Mouse (Mus musculus): ENCODE measurements around the gene Mettl1.

- no peak for TF ChIP-seq POLR2A (IDR thresholded peaks at IDR 0.05; ENCODE audit: extremely low read depth, insufficient read depth, low read length)
- no peak for TF ChIP-seq CTCF (IDR thresholded peaks at IDR 0.05; ENCODE audit: extremely low read depth, insufficient read depth, low read length)
These were observed 27.3 kb downstream of the Mettl1 start for GRCm38 (mm10) chr10:127068360-127069038.

Measured in cortical plate, adult 2 months (tissue).